Mouse (Mus musculus): Measurements from ENCODE around the gene Lhfp.

Lhfp gene

GRCm38 (mm10) chr3:53173310-53174063 lies 132.2 kb downstream of the Lhfp start:
- DNase-seq: no peak

GRCm38 (mm10) chr3:53179936-53180335 lies 138.6 kb downstream of the Lhfp start:
- no peak for DNase-seq

- DNase-seq: no peak
Observed at GRCm38 (mm10) chr3:53185439-53185838, 144.1 kb downstream of the Lhfp start.

- DNase-seq: no peak
Observed at GRCm38 (mm10) chr3:53193441-53193840, 152.1 kb downstream of the Lhfp start.

- no peak for DNase-seq
Observed at GRCm38 (mm10) chr3:53195666-53196107, 154.4 kb downstream of the Lhfp start.

GRCm38 (mm10) chr3:53200175-53200574 lies 158.8 kb downstream of the Lhfp start:
- no peak for DNase-seq

GRCm38 (mm10) chr3:53200853-53201252 lies 159.5 kb downstream of the Lhfp start:
- DNase-seq: no peak

GRCm38 (mm10) chr3:53201670-53202069 lies 160.3 kb downstream of the Lhfp start:
- DNase-seq: no peak

GRCm38 (mm10) chr3:53202184-53202583 lies 160.9 kb downstream of the Lhfp start:
- no peak for DNase-seq

GRCm38 (mm10) chr3:53202698-53203097 lies 161.4 kb downstream of the Lhfp start:
- no peak for DNase-seq

GRCm38 (mm10) chr3:53203656-53204055 lies 162.3 kb downstream of the Lhfp start:
- DNase-seq: no peak

- no peak for DNase-seq
Observed at GRCm38 (mm10) chr3:53204348-53204984, 163.1 kb downstream of the Lhfp start.

- no peak for DNase-seq
Observed at GRCm38 (mm10) chr3:53204985-53205365, 163.6 kb downstream of the Lhfp start.

GRCm38 (mm10) chr3:53205706-53206105 lies 164.4 kb downstream of the Lhfp start:
- DNase-seq: no peak

GRCm38 (mm10) chr3:53206509-53207224 lies 165.3 kb downstream of the Lhfp start:
- DNase-seq: no peak

- no peak for DNase-seq
Observed at GRCm38 (mm10) chr3:53207225-53207528, 165.8 kb downstream of the Lhfp start.

- DNase-seq: peak; percentile 3
Observed at GRCm38 (mm10) chr3:53210691-53211526, 169.6 kb downstream of the Lhfp start.

- no peak for DNase-seq
Observed at GRCm38 (mm10) chr3:53212599-53212998, 171.3 kb downstream of the Lhfp start.

- no peak for DNase-seq
Observed at GRCm38 (mm10) chr3:53213346-53213745, 172.0 kb downstream of the Lhfp start.

GRCm38 (mm10) chr3:53213746-53214271 lies 172.5 kb downstream of the Lhfp start:
- DNase-seq: no peak

- DNase-seq: no peak
Observed at GRCm38 (mm10) chr3:53214386-53214785, 173.1 kb downstream of the Lhfp start.

GRCm38 (mm10) chr3:53217697-53218096 lies 176.4 kb downstream of the Lhfp start:
- no peak for DNase-seq
